In genomic region chr6:89242371-89243288, GRCm38 (mm10) we compare ENCODE assay signal across 8 mouse cellular contexts.
DNase-seq lines count a peak whose midpoint lies in the region; ATAC-seq and TF ChIP-seq lines count a peak whose summit lies in the region.

No protein-coding gene starts in this region.

- peak; percentile 49 for DNase-seq in forebrain, embryonic 10.5 days (ENCODE audit: extremely low spot score, low spot score)
- peak; percentile 39 for DNase-seq in 3T3-L1 (ENCODE audit: low read depth, low spot score)
- peak; percentile 76 for DNase-seq in embryonic facial prominence, embryonic 10.5 days (ENCODE audit: low spot score)
- DNase-seq in cerebellum, postnatal 25 days = no peak
- no peak for DNase-seq in spleen, postnatal 36 days (ENCODE audit: low spot score in 2 of 2)

- H3K9me3 ChIP-seq in forebrain, embryonic 10.5 days = no peaks in the 10 kb centered on the region
- H3K9me3 ChIP-seq in forebrain, embryonic 15.5 days = no peaks in the 10 kb centered on the region
- H3K9me3 ChIP-seq in embryonic facial prominence, embryonic 10.5 days = no peaks in the 10 kb centered on the region
- no peaks in the 10 kb centered on the region for H3K9me3 ChIP-seq in kidney, embryonic 14.5 days (ENCODE audit: control insufficient read depth, low read length)

- no peaks in the 10 kb centered on the region for H3K36me3 ChIP-seq in forebrain, embryonic 10.5 days (replicated peaks)
- H3K36me3 ChIP-seq in forebrain, embryonic 15.5 days = no peaks in the 10 kb centered on the region
- no peaks in the 10 kb centered on the region for H3K36me3 ChIP-seq in embryonic facial prominence, embryonic 10.5 days (replicated peaks)
- no peaks in the 10 kb centered on the region for H3K36me3 ChIP-seq in kidney, embryonic 14.5 days (ENCODE audit: control insufficient read depth, insufficient read depth, low read length)
- H3K36me3 ChIP-seq in myocyte (ENCODE audit: control insufficient read depth, insufficient read depth) = no peaks in the 10 kb centered on the region

- H3K27ac ChIP-seq in forebrain, embryonic 10.5 days = peak overlapping the region; percentile 44; the same call in 1 of the 2 replicates
- H3K27ac ChIP-seq in forebrain, embryonic 15.5 days (replicated peaks) = no peak overlapping the region
- no peak overlapping the region for H3K27ac ChIP-seq in embryonic facial prominence, embryonic 10.5 days (replicated peaks)
- no peak overlapping the region for H3K27ac ChIP-seq in kidney, embryonic 14.5 days (ENCODE audit: low read depth, low read length)

- no peak for ATAC-seq in forebrain, embryonic 15.5 days (replicated peaks)
- peak; percentile 68; the same call in 1 of the 2 replicates for ATAC-seq in kidney, embryonic 14.5 days (ENCODE audit: low FRiP score, low TSS enrichment)

- peaks cover 9% of the 10 kb centered on the region for H3K27me3 ChIP-seq in forebrain, embryonic 10.5 days (ENCODE audit: poor library complexity, severe bottlenecking)
- H3K27me3 ChIP-seq in forebrain, embryonic 15.5 days = no peaks in the 10 kb centered on the region
- 0 out of 2 replicates have a peak, but pooled peaks cover 4% of the 10 kb centered on the region for H3K27me3 ChIP-seq in embryonic facial prominence, embryonic 10.5 days (replicated peaks; ENCODE audit: low read depth, poor library complexity, severe bottlenecking)
- H3K27me3 ChIP-seq in kidney, embryonic 14.5 days (ENCODE audit: control insufficient read depth, insufficient read depth, low read length) = no peaks in the 10 kb centered on the region
- peaks cover 31% of the 10 kb centered on the region for H3K27me3 ChIP-seq in myocyte (ENCODE audit: control insufficient read depth, insufficient read depth, insufficient read length)

- WGBS in forebrain, embryonic 10.5 days = 19% methylated on average over 18 of the region's 18 CpGs
- 13% methylated on average over 18 of the region's 18 CpGs for WGBS in forebrain, embryonic 15.5 days
- WGBS in embryonic facial prominence, embryonic 10.5 days = 28% methylated on average over 18 of the region's 18 CpGs
- WGBS in kidney, embryonic 14.5 days = 25% methylated on average over 17 of the region's 18 CpGs

- H3K4me3 ChIP-seq in forebrain, embryonic 10.5 days = no peak overlapping the region
- no peak overlapping the region for H3K4me3 ChIP-seq in forebrain, embryonic 15.5 days
- no peak overlapping the region for H3K4me3 ChIP-seq in embryonic facial prominence, embryonic 10.5 days
- no peak overlapping the region for H3K4me3 ChIP-seq in kidney, embryonic 14.5 days (ENCODE audit: low read length)
- no peak overlapping the region for H3K4me3 ChIP-seq in myocyte

- no peaks in the 10 kb centered on the region for H3K79me2 ChIP-seq in myocyte (ENCODE audit: control insufficient read depth, insufficient read depth)

- no peak for TF ChIP-seq POLR2A in myocyte (IDR thresholded peaks at IDR 0.05; ENCODE audit: insufficient read length, low read depth)

- H3K4me2 ChIP-seq in forebrain, embryonic 15.5 days (replicated peaks) = no peak overlapping the region
- no peak overlapping the region for H3K4me2 ChIP-seq in kidney, embryonic 14.5 days (replicated peaks; ENCODE audit: low read depth, low read length)
- H3K4me2 ChIP-seq in myocyte (ENCODE audit: low read depth) = no peak overlapping the region

- no peak overlapping the region for H3ac ChIP-seq in myocyte (ENCODE audit: control insufficient read depth, insufficient read length)

- peaks cover 51% of the 10 kb centered on the region for H3K4me1 ChIP-seq in forebrain, embryonic 10.5 days
- H3K4me1 ChIP-seq in forebrain, embryonic 15.5 days = peaks cover 18% of the 10 kb centered on the region
- peaks cover 36% of the 10 kb centered on the region for H3K4me1 ChIP-seq in embryonic facial prominence, embryonic 10.5 days
- no peaks in the 10 kb centered on the region for H3K4me1 ChIP-seq in kidney, embryonic 14.5 days (ENCODE audit: control insufficient read depth, insufficient read depth, low read length)

- no peak overlapping the region for H3K9ac ChIP-seq in forebrain, embryonic 15.5 days (replicated peaks)
- no peak overlapping the region for H3K9ac ChIP-seq in kidney, embryonic 14.5 days (ENCODE audit: low read depth, low read length)

TF ChIP-seq in myocyte, 11 proteins besides CTCF, POLR2A, EP300 and RAD21:
- TF ChIP-seq POLR2AphosphoS2 (IDR thresholded peaks at IDR 0.05; ENCODE audit: insufficient read length, low read depth) = no peak
- TF ChIP-seq REST (IDR thresholded peaks at IDR 0.05; ENCODE audit: insufficient read depth, insufficient read length) = peak; percentile 95
- no peak for TF ChIP-seq TCF3 (IDR thresholded peaks at IDR 0.05; ENCODE audit: insufficient read length, low read depth)

Comparison
In these comparisons a context has a peak if more than half of its experiments do, and no peak if none do; other contexts are left out.
1. DNase-seq: peak in forebrain, embryonic 10.5 days (single experiment), 3T3-L1 (single experiment) and embryonic facial prominence, embryonic 10.5 days (single experiment); none in cerebellum, postnatal 25 days (0 of 2) and spleen, postnatal 36 days (0 of 2).